Mouse (Mus musculus) brain, embryonic 14.5 days (tissue): ENCODE data around the gene Naga. TPM values are rescaled to one million over a fixed set of nuclear protein-coding genes. Genes with fewer than 3 reads are reported as not detected.

Source experiments
- DNase-seq: peaks from one replicate; pipeline ENCODE4 v3.0.0-alpha.2; 2011; ENCODE audit warnings: low read depth
- CTCF ChIP-seq: fragments of 200-500 bp; IDR thresholded peaks from 2 replicates; pipeline ENCODE4 v1.5.1; 2012; ENCODE audit warnings: inconsistent platforms, mild to moderate bottlenecking, moderate library complexity, borderline replicate concordance; ENCODE audit not compliant: insufficient read depth, insufficient read length; ENCODE audit errors: extremely low read depth
- POLR2A ChIP-seq: fragments of 200-500 bp; IDR thresholded peaks from 2 replicates; pipeline ENCODE4 v1.6.1; 2012; ENCODE audit warnings: mild to moderate bottlenecking, inconsistent platforms, borderline replicate concordance; ENCODE audit not compliant: poor library complexity, insufficient read depth, insufficient read length, severe bottlenecking; ENCODE audit errors: extremely low read depth
- polyA plus RNA-seq: library from polyadenylated mRNA; depleted of rRNA; stranded (reverse); fragments of >200 nt; gene quantifications from 2 replicates; pipeline ENCODE4 v1.2.3, GENCODE M21; 2012; rRNA removed

Naga gene
- polyA plus RNA-seq, 1 experiment, result 46.4 TPM

GRCm38 (mm10) chr15:82298764-82299561, 39.8 kb downstream of the Naga start, which contains the start of gene Wbp2nl:
Wbp2nl (plus strand) TSS chr15:82298954.
- peak; percentile 2 for DNase-seq
- TF ChIP-seq CTCF, result no peak
- TF ChIP-seq POLR2A, result no peak

GRCm38 (mm10) chr15:82294059-82294458, 44.7 kb downstream of the Naga start:
- peak; percentile 76 for DNase-seq
- peak; percentile 53; the same call in 1 of the 2 replicates for TF ChIP-seq CTCF
- no peak for TF ChIP-seq POLR2A

DNA sequence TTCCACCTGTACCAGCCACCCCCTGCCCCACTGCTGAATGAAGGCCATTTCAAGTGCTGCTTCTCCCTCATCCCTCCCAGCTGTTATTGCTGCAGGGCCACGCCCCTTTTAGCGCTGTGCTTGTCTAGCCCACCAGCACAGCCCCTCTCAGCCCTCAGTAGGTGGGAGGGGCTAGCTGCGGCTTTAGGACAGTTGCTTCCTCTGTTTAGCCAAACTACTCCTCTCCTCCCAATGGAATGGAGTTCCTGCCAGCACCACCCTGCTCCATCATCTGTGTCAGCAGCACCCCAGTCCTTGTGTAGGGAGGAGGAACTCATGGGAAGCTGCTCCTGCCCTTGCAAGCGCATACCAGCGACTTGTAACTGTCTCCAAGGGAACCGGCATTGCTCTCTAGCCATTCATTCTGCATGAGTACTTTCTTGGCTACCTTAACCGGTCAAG, 45.4 kb downstream of the Naga start:
- DNase-seq, result peak; percentile 84
- TF ChIP-seq CTCF (no peak), POLR2A (no peak)

GRCm38 (mm10) chr15:82292851-82293250, 45.9 kb downstream of the Naga start:
- DNase-seq, result no peak
- TF ChIP-seq POLR2A, result no peak
- no peak for TF ChIP-seq CTCF

GRCm38 (mm10) chr15:82290252-82290651, 48.5 kb downstream of the Naga start:
- TF ChIP-seq POLR2A (no peak), CTCF (no peak)
- no peak for DNase-seq

- no peak for DNase-seq
- TF ChIP-seq CTCF, result no peak
- TF ChIP-seq POLR2A, result no peak
Observed at GRCm38 (mm10) chr15:82286157-82286556, 52.6 kb downstream of the Naga start.

- no peak for TF ChIP-seq CTCF
- TF ChIP-seq POLR2A, result no peak
- peak; percentile 22 for DNase-seq
Observed at GRCm38 (mm10) chr15:82280638-82281037, 58.1 kb downstream of the Naga start.

Other genes with a start within 250 kb of the Naga start
- 15.2 and 22.5 TPM in 2 replicates for gene Ccdc134, start 211.0 kb downstream of the Naga start, polyA plus RNA-seq
- 196 and 230 TPM in 2 replicates for gene Srebf2, start 191.7 kb downstream of the Naga start, polyA plus RNA-seq
- gene Shisa8, start 126.1 kb downstream of the Naga start, polyA plus RNA-seq, result 1.8 and 3.2 TPM in 2 replicates
- 0.26 and 0.30 TPM in 2 replicates for gene Tnfrsf13c, start 114.6 kb downstream of the Naga start, polyA plus RNA-seq
- 16.5 and 26.2 TPM in 2 replicates for gene Cenpm, start 94.2 kb downstream of the Naga start, polyA plus RNA-seq
- gene 1500009C09Rik, start 86.5 kb downstream of the Naga start, polyA plus RNA-seq, result 67.2 and 71.3 TPM in 2 replicates
- 426 and 484 TPM in 2 replicates for gene Sept3, start 64.0 kb downstream of the Naga start, polyA plus RNA-seq
- 0.15 and 0.19 TPM in 2 replicates for gene Wbp2nl, start 40.0 kb downstream of the Naga start, polyA plus RNA-seq
- gene Pheta2, start within 50 bp of the Naga start, polyA plus RNA-seq, result 1.3 and 1.9 TPM in 2 replicates
- 231 and 270 TPM in 2 replicates for gene Smdt1, start within 50 bp of the Naga start, polyA plus RNA-seq
- 298 and 375 TPM in 2 replicates for gene Ndufa6, start 15.4 kb upstream of the Naga start, polyA plus RNA-seq
- gene Cyp2d22, start 41.3 kb upstream of the Naga start, polyA plus RNA-seq, result 5.4 and 5.8 TPM in 2 replicates
- gene Cyp2d11, start 55.1 kb upstream of the Naga start, polyA plus RNA-seq, result not detected in 2 replicates
- not detected in 2 replicates for gene Cyp2d10, start 68.3 kb upstream of the Naga start, polyA plus RNA-seq
- not detected in 2 replicates for gene Cyp2d9, start 94.5 kb upstream of the Naga start, polyA plus RNA-seq
- not detected in 2 replicates for gene Cyp2d12, start 216.1 kb upstream of the Naga start, polyA plus RNA-seq